Mouse (Mus musculus): ENCODE results near the gene Arpc2. TPM values are rescaled to one million over a fixed set of nuclear protein-coding genes. Genes with fewer than 3 reads are reported as not detected.
A peak's percentile ranks its signal among the peaks of the same experiment; 100 is the strongest.

The Arpc2 gene
- polyA plus RNA-seq, 1 experiment, result 281 TPM

DNA sequence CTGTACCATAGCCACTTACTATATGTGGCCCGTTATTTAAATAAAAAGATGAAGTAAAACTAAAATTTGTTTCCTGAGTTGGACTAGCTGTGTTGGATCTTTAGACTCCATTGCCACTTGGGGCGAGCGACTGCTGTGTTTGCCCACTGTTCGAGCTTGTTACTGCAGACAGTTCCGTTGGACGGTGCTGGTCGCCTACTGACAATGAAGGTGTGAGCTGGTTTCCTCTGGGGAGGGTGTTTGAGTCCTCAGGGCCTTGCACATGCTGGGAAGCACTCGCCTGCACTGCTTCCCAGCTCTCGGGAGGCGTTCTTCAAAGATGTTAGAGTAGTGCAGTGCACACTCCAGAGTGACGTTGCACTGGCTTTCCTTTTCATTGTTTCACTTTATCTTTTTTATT lies 3.7 kb downstream of the Arpc2 start:
- H3ac ChIP-seq (ENCODE audit: control insufficient read depth, insufficient read length, low read depth), result peak overlapping the region; percentile 51
- TF ChIP-seq USF1 (IDR thresholded peaks at IDR 0.05; ENCODE audit: low read depth) (no peak), CTCF (IDR thresholded peaks at IDR 0.05; ENCODE audit: control insufficient read depth, insufficient read depth, insufficient read length) (no peak), MYOG (IDR thresholded peaks at IDR 0.05; ENCODE audit: control insufficient read depth, extremely low read depth, insufficient read length) (no peak), FOSL1 (IDR thresholded peaks at IDR 0.05; ENCODE audit: insufficient read depth, low read length, poor library complexity, severe bottlenecking) (no peak), CEBPB (IDR thresholded peaks at IDR 0.05; ENCODE audit: low read depth) (no peak), MAX (IDR thresholded peaks at IDR 0.05) (no peak), MYOD1 (IDR thresholded peaks at IDR 0.05; ENCODE audit: control insufficient read depth, insufficient read length, low read depth) (no peak)
- peaks cover 6% of the 10 kb centered on the region for H3K36me3 ChIP-seq (ENCODE audit: control insufficient read depth, insufficient read depth)
- H3K79me2 ChIP-seq (ENCODE audit: control insufficient read depth, insufficient read depth), result peaks cover 83% of the 10 kb centered on the region
- H3K79me3 ChIP-seq (ENCODE audit: low read depth), result peaks cover 78% of the 10 kb centered on the region
- peak overlapping the region; percentile 11 for H3K4me3 ChIP-seq (ENCODE audit: insufficient read depth, poor library complexity, severe bottlenecking)
- H3K27me3 ChIP-seq (ENCODE audit: control insufficient read depth, insufficient read depth, insufficient read length), result no peaks in the 10 kb centered on the region

DNA sequence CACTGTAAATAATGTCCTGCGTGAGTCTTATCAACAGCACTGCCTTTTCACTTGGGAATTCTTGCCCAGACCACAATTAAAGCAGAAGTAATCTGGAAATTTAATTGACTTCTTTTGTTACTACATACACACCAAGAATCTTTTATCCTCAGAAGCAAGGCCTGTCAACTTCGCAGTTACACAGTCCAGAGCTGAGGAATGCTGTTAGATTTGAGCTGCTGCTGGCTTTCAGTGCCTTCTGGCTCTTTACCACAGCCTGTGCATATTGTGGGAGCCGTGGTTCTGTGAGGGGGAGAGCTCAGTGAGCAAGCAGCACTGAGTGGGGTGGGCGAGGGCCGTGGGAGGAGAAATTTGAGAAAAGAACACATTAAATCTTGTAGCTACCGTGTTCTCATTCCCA lies 4.4 kb downstream of the Arpc2 start:
- Histone ChIP-seq H3K4me3 (ENCODE audit: insufficient read depth, poor library complexity, severe bottlenecking) (no peak overlapping the region), H3K36me3 (ENCODE audit: control insufficient read depth, insufficient read depth) (peaks cover 8% of the 10 kb centered on the region), H3K79me3 (ENCODE audit: low read depth) (peaks cover 85% of the 10 kb centered on the region), H3K79me2 (ENCODE audit: control insufficient read depth, insufficient read depth) (peaks cover 89% of the 10 kb centered on the region), H3ac (ENCODE audit: control insufficient read depth, insufficient read length, low read depth) (peak overlapping the region; percentile 41), H3K27me3 (ENCODE audit: control insufficient read depth, insufficient read depth, insufficient read length) (no peaks in the 10 kb centered on the region)
- no peak for TF ChIP-seq MYOD1 (IDR thresholded peaks at IDR 0.05; ENCODE audit: control insufficient read depth, insufficient read length, low read depth)
- no peak for TF ChIP-seq FOSL1 (IDR thresholded peaks at IDR 0.05; ENCODE audit: insufficient read depth, low read length, poor library complexity, severe bottlenecking)
- TF ChIP-seq MYOG (IDR thresholded peaks at IDR 0.05; ENCODE audit: control insufficient read depth, extremely low read depth, insufficient read length), result no peak
- TF ChIP-seq CEBPB (IDR thresholded peaks at IDR 0.05; ENCODE audit: low read depth), result no peak
- no peak for TF ChIP-seq CTCF (IDR thresholded peaks at IDR 0.05; ENCODE audit: control insufficient read depth, insufficient read depth, insufficient read length)
- TF ChIP-seq MAX (IDR thresholded peaks at IDR 0.05), result no peak
- no peak for TF ChIP-seq USF1 (IDR thresholded peaks at IDR 0.05; ENCODE audit: low read depth)

DNA sequence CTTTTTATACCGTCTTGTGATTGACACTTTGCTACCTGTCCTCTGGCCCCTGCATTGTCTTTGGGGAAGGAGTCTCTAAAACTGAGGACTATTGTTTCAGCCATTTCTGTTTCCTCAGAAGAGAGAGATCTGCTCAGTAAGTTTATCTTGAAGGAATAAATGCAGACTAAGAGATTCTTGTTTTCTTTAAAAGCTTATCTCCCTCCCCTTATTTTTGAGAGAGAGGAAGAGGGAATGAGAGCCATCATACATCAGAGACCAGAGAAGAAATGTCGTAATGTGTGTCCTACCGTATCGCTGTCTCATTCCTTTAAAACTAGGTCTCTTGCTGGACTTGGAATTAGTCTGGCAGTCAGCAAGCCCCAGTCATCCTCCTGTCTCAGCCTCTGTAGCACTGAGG lies 4.9 kb downstream of the Arpc2 start:
- H3ac ChIP-seq (ENCODE audit: control insufficient read depth, insufficient read length, low read depth), result peak overlapping the region; percentile 45
- H3K36me3 ChIP-seq (ENCODE audit: control insufficient read depth, insufficient read depth), result peaks cover 11% of the 10 kb centered on the region
- no peak overlapping the region for H3K4me3 ChIP-seq (ENCODE audit: insufficient read depth, poor library complexity, severe bottlenecking)
- H3K27me3 ChIP-seq (ENCODE audit: control insufficient read depth, insufficient read depth, insufficient read length), result no peaks in the 10 kb centered on the region
- TF ChIP-seq USF1 (IDR thresholded peaks at IDR 0.05; ENCODE audit: low read depth) (no peak), MYOD1 (IDR thresholded peaks at IDR 0.05; ENCODE audit: control insufficient read depth, insufficient read length, low read depth) (no peak), CEBPB (IDR thresholded peaks at IDR 0.05; ENCODE audit: low read depth) (no peak), CTCF (IDR thresholded peaks at IDR 0.05; ENCODE audit: control insufficient read depth, insufficient read depth, insufficient read length) (no peak), MAX (IDR thresholded peaks at IDR 0.05) (no peak), FOSL1 (IDR thresholded peaks at IDR 0.05; ENCODE audit: insufficient read depth, low read length, poor library complexity, severe bottlenecking) (no peak), MYOG (IDR thresholded peaks at IDR 0.05; ENCODE audit: control insufficient read depth, extremely low read depth, insufficient read length) (no peak)
- peaks cover 95% of the 10 kb centered on the region for H3K79me2 ChIP-seq (ENCODE audit: control insufficient read depth, insufficient read depth)
- H3K79me3 ChIP-seq (ENCODE audit: low read depth), result peaks cover 90% of the 10 kb centered on the region

DNA sequence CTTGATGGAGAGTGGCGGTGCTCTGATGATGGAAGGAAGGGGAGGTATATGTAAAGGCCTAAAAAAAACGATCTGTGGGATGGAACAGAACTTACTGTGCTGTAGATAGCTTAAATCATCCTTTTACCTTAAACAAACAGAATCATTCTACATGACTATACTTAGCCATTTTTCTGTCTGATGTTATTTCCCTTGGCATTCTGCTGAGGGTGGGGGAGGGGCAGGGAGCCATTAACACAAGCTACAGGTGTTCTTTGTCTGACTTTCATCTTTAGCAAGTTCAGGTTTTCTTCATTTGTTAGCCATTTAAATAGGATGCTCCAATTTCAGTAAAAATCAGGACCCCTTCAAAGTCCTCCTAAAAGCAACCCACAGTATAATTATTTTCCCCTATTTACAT lies 9.6 kb downstream of the Arpc2 start:
- no peak overlapping the region for H3K4me3 ChIP-seq (ENCODE audit: insufficient read depth, poor library complexity, severe bottlenecking)
- no peaks in the 10 kb centered on the region for H3K27me3 ChIP-seq (ENCODE audit: control insufficient read depth, insufficient read depth, insufficient read length)
- peaks cover 46% of the 10 kb centered on the region for H3K36me3 ChIP-seq (ENCODE audit: control insufficient read depth, insufficient read depth)
- TF ChIP-seq CEBPB (IDR thresholded peaks at IDR 0.05; ENCODE audit: low read depth) (no peak), FOSL1 (IDR thresholded peaks at IDR 0.05; ENCODE audit: insufficient read depth, low read length, poor library complexity, severe bottlenecking) (no peak), USF1 (IDR thresholded peaks at IDR 0.05; ENCODE audit: low read depth) (no peak), MAX (IDR thresholded peaks at IDR 0.05) (no peak), CTCF (IDR thresholded peaks at IDR 0.05; ENCODE audit: control insufficient read depth, insufficient read depth, insufficient read length) (no peak), MYOD1 (IDR thresholded peaks at IDR 0.05; ENCODE audit: control insufficient read depth, insufficient read length, low read depth) (no peak), MYOG (IDR thresholded peaks at IDR 0.05; ENCODE audit: control insufficient read depth, extremely low read depth, insufficient read length) (no peak)
- H3K79me2 ChIP-seq (ENCODE audit: control insufficient read depth, insufficient read depth), result peaks cover 91% of the 10 kb centered on the region
- no peak overlapping the region for H3ac ChIP-seq (ENCODE audit: control insufficient read depth, insufficient read length, low read depth)
- H3K79me3 ChIP-seq (ENCODE audit: low read depth), result peaks cover 77% of the 10 kb centered on the region

DNA sequence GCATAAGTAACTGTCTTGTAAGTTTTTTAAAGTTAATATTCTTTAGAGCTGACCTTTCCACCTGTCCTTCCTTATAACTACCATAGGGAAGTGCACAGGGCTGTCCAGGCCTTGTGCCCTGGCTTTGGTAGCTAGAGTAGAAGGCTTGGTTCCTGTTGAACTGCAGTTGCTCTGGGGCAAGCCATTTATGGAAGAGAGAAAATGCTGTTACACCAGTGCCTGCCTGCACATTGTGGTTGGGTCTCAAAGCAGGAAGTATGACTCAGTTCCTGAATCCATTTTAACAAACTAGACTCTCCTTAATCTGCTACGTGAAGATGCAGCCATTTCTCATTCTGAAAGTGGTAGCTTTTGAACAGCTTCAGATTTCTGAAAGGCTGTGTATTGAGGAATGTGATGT lies 12.9 kb downstream of the Arpc2 start:
- Histone ChIP-seq H3K27me3 (ENCODE audit: control insufficient read depth, insufficient read depth, insufficient read length) (no peaks in the 10 kb centered on the region), H3K79me2 (ENCODE audit: control insufficient read depth, insufficient read depth) (peaks cover 74% of the 10 kb centered on the region), H3K4me3 (ENCODE audit: insufficient read depth, poor library complexity, severe bottlenecking) (no peak overlapping the region), H3ac (ENCODE audit: control insufficient read depth, insufficient read length, low read depth) (no peak overlapping the region), H3K36me3 (ENCODE audit: control insufficient read depth, insufficient read depth) (peaks cover 68% of the 10 kb centered on the region), H3K79me3 (ENCODE audit: low read depth) (peaks cover 48% of the 10 kb centered on the region)
- peak; percentile 69 for TF ChIP-seq MYOD1 (IDR thresholded peaks at IDR 0.05; ENCODE audit: control insufficient read depth, insufficient read length, low read depth)
- TF ChIP-seq CEBPB (IDR thresholded peaks at IDR 0.05; ENCODE audit: low read depth), result no peak

DNA sequence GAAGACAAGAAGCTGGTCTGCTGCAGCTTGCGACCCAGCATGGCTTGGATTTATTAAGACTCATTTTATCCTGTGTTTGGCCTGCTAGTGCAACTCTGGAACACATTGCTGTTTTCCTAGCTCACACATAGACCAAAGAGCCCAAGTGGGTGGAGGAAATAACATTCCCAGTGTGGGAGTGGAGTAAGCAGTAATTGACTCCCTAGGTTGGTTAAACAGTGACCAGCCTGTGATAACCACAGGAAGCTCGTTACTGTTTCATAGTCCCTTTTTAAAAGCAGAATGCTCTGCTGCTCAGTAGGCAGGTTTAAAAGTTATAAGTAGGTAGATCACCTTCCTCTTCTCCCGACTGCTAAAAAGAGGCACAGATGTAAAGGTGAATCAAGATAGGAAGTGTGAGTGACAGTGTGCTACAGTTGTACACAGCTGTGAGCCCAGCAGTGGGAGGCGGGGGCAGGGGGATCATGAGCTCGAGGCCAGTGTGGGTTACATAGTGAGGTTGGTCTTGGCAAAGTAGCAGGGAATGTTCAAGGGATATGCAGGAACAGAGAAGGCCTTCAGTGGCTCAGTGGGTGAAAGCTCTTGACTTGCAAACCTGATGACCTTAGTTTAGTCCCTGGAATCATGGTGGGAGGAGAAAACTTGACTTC lies 13.6 kb downstream of the Arpc2 start:
- H3K27me3 ChIP-seq (ENCODE audit: control insufficient read depth, insufficient read depth, insufficient read length), result no peaks in the 10 kb centered on the region
- TF ChIP-seq MAX (IDR thresholded peaks at IDR 0.05) (no peak), MYOG (IDR thresholded peaks at IDR 0.05; ENCODE audit: control insufficient read depth, extremely low read depth, insufficient read length) (no peak), CEBPB (IDR thresholded peaks at IDR 0.05; ENCODE audit: low read depth) (no peak), CTCF (IDR thresholded peaks at IDR 0.05; ENCODE audit: control insufficient read depth, insufficient read depth, insufficient read length) (no peak), FOSL1 (IDR thresholded peaks at IDR 0.05; ENCODE audit: insufficient read depth, low read length, poor library complexity, severe bottlenecking) (no peak), MYOD1 (IDR thresholded peaks at IDR 0.05; ENCODE audit: control insufficient read depth, insufficient read length, low read depth) (no peak), USF1 (IDR thresholded peaks at IDR 0.05; ENCODE audit: low read depth) (no peak)
- peak overlapping the region; percentile 40 for H3ac ChIP-seq (ENCODE audit: control insufficient read depth, insufficient read length, low read depth)
- peaks cover 67% of the 10 kb centered on the region for H3K79me2 ChIP-seq (ENCODE audit: control insufficient read depth, insufficient read depth)
- peaks cover 41% of the 10 kb centered on the region for H3K79me3 ChIP-seq (ENCODE audit: low read depth)
- peaks cover 74% of the 10 kb centered on the region for H3K36me3 ChIP-seq (ENCODE audit: control insufficient read depth, insufficient read depth)
- no peak overlapping the region for H3K4me3 ChIP-seq (ENCODE audit: insufficient read depth, poor library complexity, severe bottlenecking)
